Mouse (Mus musculus) 3134 (cell line): ENCODE measurements around the gene Bcat1.

ENCODE experiments used
- DNase-seq: peaks from one replicate; pipeline ENCODE4 v3.0.0-alpha.2; 2011; ENCODE audit warnings: low spot score; ENCODE audit not compliant: insufficient read length; ENCODE audit errors: extremely low read depth

The Bcat1 gene

DNA sequence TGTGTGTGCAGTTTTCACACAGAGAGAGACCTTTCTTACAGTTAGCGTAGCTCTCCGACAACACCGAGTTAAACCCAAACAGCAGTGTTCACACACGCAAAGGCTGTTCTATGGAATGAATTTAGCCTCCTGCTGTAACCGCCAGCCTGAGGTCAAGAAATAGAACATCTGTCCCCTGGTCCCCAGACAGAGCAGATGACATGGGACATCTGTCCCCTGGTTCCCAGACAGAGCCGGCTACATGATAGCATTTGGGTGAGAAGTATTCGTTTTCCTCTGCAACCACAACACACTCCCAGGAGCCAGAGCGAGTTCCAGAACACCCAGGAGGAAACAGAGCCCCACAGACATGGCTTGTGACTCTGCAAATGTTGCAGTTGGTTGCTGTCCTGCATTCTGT lies 63.3 kb downstream of the Bcat1 start:
- DNase-seq: no peak

DNA sequence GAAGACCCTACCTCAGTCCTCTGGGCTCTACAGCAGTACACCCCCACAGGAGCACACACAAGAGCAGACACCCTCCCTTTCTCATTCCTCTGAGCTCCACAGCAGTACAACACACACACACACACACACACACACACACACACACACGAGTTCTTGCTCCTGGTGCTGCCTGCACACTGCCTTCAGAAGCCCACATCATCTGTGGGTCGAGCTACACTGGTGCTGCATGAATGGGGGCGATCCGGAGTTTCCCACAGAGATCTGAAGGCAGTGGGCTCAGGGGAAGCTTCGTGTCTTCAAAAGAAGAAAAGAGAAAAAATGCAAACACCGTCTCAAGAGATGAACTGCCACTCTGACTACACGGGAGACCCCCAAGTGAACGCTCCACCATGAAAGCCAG lies 64.8 kb downstream of the Bcat1 start:
- DNase-seq: no peak

- DNase-seq: no peak
Observed at GRCm38 (mm10) chr6:145009859-145010818, 65.8 kb downstream of the Bcat1 start.

GRCm38 (mm10) chr6:145003459-145003858 lies 72.5 kb downstream of the Bcat1 start:
- DNase-seq: no peak

DNA sequence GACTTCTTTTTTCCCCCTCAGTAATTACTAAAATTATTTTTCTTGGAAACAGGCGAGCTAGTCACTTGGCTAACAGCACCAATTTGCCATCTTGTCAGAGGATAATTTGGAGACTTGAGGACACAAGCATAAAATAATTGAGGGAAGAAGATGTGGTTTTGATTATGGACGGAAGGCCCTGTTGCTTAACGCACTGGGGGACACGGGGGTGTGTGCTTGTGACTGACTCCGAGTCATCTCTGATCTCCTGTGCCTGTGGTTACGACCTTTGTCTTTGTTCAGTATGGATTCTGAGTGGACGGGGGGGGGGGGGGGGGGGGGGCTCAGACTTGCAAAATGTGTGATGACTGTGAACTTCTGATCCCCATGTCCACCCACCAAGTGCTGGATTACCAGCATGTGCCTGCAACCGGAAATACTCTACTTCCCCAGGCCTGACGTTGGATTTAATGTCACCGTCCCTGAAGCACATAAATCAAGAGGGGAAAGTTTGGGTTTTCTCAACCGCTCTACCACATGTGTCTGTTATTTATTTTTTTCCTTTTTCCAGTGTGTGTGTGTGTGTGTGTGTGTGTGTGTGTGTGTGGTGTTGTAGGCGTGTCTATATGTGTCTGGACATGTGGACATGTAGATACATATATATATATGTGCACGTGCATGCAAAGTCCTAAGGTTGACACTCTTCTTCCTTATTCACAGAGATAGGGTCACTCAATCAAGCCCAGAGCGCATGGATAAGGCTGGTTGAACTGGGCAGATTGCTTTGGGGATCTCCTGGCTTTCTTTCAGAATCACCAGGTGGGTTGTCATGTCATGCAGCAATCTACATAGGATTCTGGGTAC lies 73.7 kb downstream of the Bcat1 start:
- DNase-seq: no peak

DNA sequence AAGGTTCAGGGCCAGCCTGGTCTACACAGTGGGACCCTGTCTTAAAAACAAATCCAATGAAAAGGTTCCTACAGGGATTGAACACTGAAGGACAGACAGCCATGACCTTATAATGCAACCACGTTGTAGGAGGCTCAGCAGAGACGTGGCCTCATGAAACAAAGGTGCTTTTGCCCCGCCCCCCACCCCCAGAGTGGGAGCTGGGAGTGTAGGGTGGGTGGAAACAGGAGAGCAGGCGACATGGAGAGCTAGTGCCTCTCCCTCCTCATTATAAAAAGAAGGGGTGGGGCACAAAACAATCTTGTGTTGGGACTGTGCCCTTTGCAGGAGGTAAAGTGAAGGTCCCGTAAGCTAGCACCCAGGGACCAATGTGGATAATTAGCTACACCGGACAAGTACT lies 74.5 kb downstream of the Bcat1 start:
- no peak for DNase-seq

DNA sequence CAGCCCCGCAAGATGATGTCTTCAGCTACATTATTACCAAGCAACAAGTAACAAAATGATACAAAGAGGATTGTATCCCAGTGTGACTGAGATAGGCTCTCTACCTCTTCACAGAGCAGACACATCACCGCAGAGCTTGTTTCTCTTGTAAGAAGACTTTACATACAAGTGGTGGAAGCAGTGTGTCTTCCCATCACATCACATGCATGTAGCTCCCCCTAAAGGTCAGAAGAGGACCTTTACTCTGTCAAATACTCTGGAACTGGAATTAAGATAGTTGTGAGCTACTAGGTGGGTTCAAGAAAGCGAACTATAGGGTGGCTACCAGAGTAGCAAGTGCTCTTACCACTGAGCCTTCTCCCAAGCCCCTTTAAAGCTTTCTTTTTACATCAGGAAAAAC lies 78.8 kb downstream of the Bcat1 start:
- DNase-seq: no peak

DNA sequence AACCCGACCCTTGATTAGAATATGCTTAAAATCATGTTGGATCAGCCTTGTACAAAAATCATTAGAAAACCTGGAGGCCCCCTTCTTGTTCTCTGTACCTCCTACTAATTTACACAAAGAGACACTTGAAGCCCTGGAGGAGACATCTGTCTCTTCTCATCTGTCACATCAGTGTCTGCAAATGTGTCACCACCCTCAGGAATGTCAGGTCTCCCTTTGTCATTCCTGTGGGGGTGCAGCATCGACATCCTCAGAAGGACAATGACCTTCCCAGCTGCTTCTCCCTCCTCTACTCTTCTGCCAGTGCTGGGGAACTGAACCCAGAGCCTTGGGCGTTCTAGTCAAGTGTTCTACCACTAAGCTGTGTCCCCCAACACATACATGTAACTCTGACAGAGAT lies 83.9 kb downstream of the Bcat1 start:
- DNase-seq: no peak

GRCm38 (mm10) chr6:144989193-144989592 lies 86.8 kb downstream of the Bcat1 start:
- no peak for DNase-seq

- no peak for DNase-seq
Observed at GRCm38 (mm10) chr6:144987676-144988075, 88.3 kb downstream of the Bcat1 start.

DNA sequence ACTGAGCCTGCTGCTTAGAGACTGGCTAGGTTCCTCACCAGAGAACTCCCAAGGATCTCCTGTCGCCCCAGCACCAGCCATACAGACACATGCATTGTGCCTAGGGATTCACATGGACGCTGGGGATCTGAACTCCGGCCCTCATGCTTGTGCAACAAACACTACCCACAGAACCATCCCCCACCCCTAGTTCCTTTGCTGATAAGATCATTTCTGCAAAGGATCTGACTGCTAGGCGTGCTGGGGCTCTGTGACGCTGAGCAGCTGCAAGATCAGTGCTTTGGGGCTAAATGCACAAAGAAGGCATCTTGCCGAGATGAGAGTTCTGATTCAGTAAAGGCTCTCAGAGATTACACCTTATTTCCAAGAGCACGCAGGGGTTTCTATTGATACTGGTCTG lies 88.8 kb downstream of the Bcat1 start:
- DNase-seq: no peak

- no peak for DNase-seq
Observed at GRCm38 (mm10) chr6:144984221-144984620, 91.8 kb downstream of the Bcat1 start.

DNA sequence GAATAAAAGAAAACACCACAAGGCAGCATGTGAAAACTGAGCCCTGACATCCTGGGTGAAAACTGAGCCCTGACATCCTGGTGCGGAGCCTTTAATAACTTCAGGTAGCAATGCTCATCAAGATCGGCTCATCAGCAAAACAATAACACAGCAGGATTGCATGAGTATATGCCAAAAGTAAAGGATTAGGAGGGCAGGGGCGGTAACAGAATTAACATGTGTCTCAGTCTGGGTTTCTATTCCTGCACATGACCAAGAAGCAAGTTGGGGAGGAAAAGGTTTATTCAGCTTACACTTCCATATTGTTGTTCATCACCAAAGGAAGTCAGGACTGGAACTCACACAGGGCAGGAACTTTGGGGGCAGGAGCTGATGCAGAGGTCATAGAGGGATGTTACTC lies 93.9 kb downstream of the Bcat1 start:
- DNase-seq: no peak

GRCm38 (mm10) chr6:144972351-144972750 lies 103.6 kb downstream of the Bcat1 start:
- no peak for DNase-seq

DNA sequence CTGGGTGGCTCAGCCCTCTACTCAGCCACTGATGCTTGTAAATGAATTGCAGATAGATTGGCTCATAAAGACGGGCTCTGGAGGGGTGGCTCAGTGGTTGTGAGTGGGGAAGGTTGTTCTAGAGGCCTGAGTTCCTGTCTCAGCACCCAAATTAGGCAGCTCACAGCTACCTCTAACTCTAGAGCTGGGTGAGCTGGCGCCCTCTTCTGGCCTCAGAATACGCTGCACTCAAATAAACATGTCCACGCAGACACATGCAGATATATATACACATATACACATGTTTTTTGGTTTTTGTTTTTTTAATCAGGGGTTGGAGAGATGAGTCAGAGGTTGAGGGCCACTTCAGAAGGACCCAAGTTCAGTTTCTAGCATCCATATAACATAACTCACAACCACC lies 105.1 kb downstream of the Bcat1 start:
- no peak for DNase-seq

GRCm38 (mm10) chr6:144967536-144967935 lies 108.4 kb downstream of the Bcat1 start:
- DNase-seq: no peak

GRCm38 (mm10) chr6:144964205-144964604 lies 111.8 kb downstream of the Bcat1 start:
- DNase-seq: no peak

GRCm38 (mm10) chr6:144963156-144963555 lies 112.8 kb downstream of the Bcat1 start:
- no peak for DNase-seq

DNA sequence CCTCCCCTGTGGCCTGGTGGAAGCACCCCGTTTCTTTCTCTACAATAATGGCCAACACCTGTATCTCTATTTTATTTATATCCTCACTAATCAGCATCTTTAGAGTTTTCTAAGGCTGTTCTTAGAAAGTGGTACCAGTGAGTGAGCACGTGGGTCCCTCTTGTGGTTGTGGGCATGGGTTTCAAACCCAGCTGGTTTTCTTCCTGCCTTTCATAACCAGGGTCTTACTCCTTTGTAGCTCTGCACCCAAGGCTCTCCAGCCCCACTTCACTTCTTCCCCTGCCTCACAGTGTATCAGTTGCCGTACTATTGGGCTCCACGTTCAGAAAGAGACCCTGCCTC lies 114.0 kb downstream of the Bcat1 start:
- DNase-seq: no peak

- no peak for DNase-seq
Observed at GRCm38 (mm10) chr6:144961253-144962012, 114.6 kb downstream of the Bcat1 start.
